Mouse (Mus musculus): ENCODE measurements at regions not wholly inside any gene's neighbourhood (a gene's known extent, or its start where the extent isn't known, plus 50 kb on each side); places are given as distances from the start of the nearest gene placed in this dataset.

GRCm38 (mm10) chr1:33130351-33130750 lies 539.2 kb downstream of the Prim2 start:
- TF ChIP-seq POLR2A (IDR thresholded peaks at IDR 0.05; ENCODE audit: control insufficient read depth, low read depth, low read length) (no peak), CTCF (IDR thresholded peaks at IDR 0.05; ENCODE audit: control insufficient read depth, insufficient read depth, insufficient replicate concordance, low read depth, low read length) (no peak)

GRCm38 (mm10) chr1:33125062-33125461 lies 544.5 kb downstream of the Prim2 start:
- H3K4me3 ChIP-seq (ENCODE audit: control insufficient read depth, low read depth, low read length): no peak overlapping the region
- no peaks in the 10 kb centered on the region for H3K36me3 ChIP-seq (ENCODE audit: control insufficient read depth, insufficient read depth, low read length)
- TF ChIP-seq CTCF (IDR thresholded peaks at IDR 0.05; ENCODE audit: control insufficient read depth, insufficient read depth, insufficient replicate concordance, low read depth, low read length) (no peak), POLR2A (IDR thresholded peaks at IDR 0.05; ENCODE audit: control insufficient read depth, low read depth, low read length) (no peak)

More at GRCm38 (mm10) chr1:33130351-33130750, 539.2 kb downstream of the Prim2 start:
- Histone ChIP-seq H3K4me1 (ENCODE audit: control insufficient read depth, insufficient read depth, low read length) (no peaks in the 10 kb centered on the region), H3K27me3 (ENCODE audit: control insufficient read depth, insufficient read depth, low read length) (no peaks in the 10 kb centered on the region), H3K4me3 (ENCODE audit: control insufficient read depth, low read depth, low read length) (no peak overlapping the region), H3K27ac (ENCODE audit: control insufficient read depth, insufficient read depth, low read depth, low read length) (no peak overlapping the region), H3K36me3 (ENCODE audit: control insufficient read depth, insufficient read depth, low read length) (no peaks in the 10 kb centered on the region)

DNA sequence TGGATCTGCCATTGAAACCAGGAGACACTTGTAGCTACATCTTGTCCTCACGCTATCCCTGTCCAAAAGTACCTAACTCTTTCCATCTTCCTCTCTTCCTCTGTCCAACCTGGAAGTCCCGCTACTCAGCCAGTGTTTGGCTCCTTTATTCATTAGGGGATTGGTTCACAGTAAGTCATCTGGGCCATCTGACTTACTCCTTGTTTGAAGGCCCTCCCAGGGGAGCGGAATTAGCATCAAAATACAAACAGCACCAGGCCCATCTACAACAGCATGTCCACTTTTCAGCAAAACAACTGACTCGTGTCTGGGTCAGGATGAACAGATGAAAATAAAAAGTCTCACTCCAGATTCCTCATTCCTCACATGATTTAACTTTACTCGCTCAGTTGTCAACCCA lies 559.2 kb upstream of the Gm5415 start:
- H3K4me1 ChIP-seq (ENCODE audit: control insufficient read depth, insufficient read depth, low read length): no peaks in the 10 kb centered on the region
- H3K27ac ChIP-seq (ENCODE audit: control insufficient read depth, insufficient read depth, low read depth, low read length): no peak overlapping the region
- no peaks in the 10 kb centered on the region for H3K36me3 ChIP-seq (ENCODE audit: control insufficient read depth, insufficient read depth, low read length)
- no peak overlapping the region for H3K4me3 ChIP-seq (ENCODE audit: control insufficient read depth, low read depth, low read length)
- TF ChIP-seq POLR2A (IDR thresholded peaks at IDR 0.05; ENCODE audit: control insufficient read depth, low read depth, low read length) (no peak), CTCF (IDR thresholded peaks at IDR 0.05; ENCODE audit: control insufficient read depth, insufficient read depth, insufficient replicate concordance, low read depth, low read length) (no peak)
- H3K27me3 ChIP-seq (ENCODE audit: control insufficient read depth, insufficient read depth, low read length): no peaks in the 10 kb centered on the region

More at GRCm38 (mm10) chr1:33125062-33125461, 544.5 kb downstream of the Prim2 start:
- Histone ChIP-seq H3K27me3 (ENCODE audit: control insufficient read depth, insufficient read depth, low read length) (no peaks in the 10 kb centered on the region), H3K4me1 (ENCODE audit: control insufficient read depth, insufficient read depth, low read length) (no peaks in the 10 kb centered on the region), H3K27ac (ENCODE audit: control insufficient read depth, insufficient read depth, low read depth, low read length) (no peak overlapping the region)

DNA sequence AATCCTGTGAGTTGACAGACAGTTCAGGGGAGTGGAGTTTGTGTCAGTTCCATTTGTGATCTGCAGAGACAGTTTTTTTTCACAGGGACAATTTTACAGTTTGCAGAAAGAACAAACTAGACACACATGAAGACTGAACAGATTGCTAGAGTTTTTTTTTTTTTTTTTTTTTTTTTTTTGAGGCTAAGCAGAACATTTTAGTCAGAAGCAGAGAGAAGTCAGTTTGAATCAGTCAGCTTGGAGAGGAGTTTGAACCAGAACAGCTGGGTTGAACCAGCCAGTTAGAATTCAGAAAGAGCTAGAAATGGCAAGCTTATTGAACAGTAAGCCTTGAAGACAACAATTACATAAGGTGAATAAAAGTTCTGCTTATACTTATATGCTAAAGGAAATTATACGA lies 557.2 kb upstream of the Gm5415 start:
- Histone ChIP-seq H3K36me3 (ENCODE audit: control insufficient read depth, insufficient read depth, low read length) (no peaks in the 10 kb centered on the region), H3K27ac (ENCODE audit: control insufficient read depth, insufficient read depth, low read depth, low read length) (no peak overlapping the region), H3K27me3 (ENCODE audit: control insufficient read depth, insufficient read depth, low read length) (no peaks in the 10 kb centered on the region), H3K4me1 (ENCODE audit: control insufficient read depth, insufficient read depth, low read length) (no peaks in the 10 kb centered on the region), H3K4me3 (ENCODE audit: control insufficient read depth, low read depth, low read length) (no peak overlapping the region)
- TF ChIP-seq POLR2A (IDR thresholded peaks at IDR 0.05; ENCODE audit: control insufficient read depth, low read depth, low read length) (no peak), CTCF (IDR thresholded peaks at IDR 0.05; ENCODE audit: control insufficient read depth, insufficient read depth, insufficient replicate concordance, low read depth, low read length) (no peak)

DNA sequence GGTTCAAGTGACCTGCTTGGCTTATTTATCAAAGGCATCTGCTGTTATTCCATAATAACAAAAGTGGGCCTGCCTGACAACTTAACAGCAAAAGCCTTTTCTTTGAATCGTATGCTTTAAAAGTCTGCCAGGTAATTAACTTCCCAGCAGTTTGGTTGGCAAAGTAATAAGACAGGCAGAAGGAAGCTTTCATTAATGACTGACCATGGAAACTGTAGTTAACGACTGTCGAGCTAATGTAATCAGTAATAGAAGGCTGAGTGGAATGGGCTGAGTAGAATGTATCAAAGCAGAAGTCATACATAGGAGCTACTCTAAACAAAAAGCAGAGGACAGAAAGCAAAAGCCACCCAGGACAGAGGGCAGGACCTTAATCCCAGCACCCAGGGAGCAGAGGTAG lies 551.0 kb upstream of the Gm5415 start:
- Histone ChIP-seq H3K36me3 (ENCODE audit: control insufficient read depth, insufficient read depth, low read length) (no peaks in the 10 kb centered on the region), H3K27ac (ENCODE audit: control insufficient read depth, insufficient read depth, low read depth, low read length) (no peak overlapping the region), H3K4me1 (ENCODE audit: control insufficient read depth, insufficient read depth, low read length) (no peaks in the 10 kb centered on the region), H3K27me3 (ENCODE audit: control insufficient read depth, insufficient read depth, low read length) (no peaks in the 10 kb centered on the region), H3K4me3 (ENCODE audit: control insufficient read depth, low read depth, low read length) (no peak overlapping the region)
- TF ChIP-seq POLR2A (IDR thresholded peaks at IDR 0.05; ENCODE audit: control insufficient read depth, low read depth, low read length): no peak
- no peak for TF ChIP-seq CTCF (IDR thresholded peaks at IDR 0.05; ENCODE audit: control insufficient read depth, insufficient read depth, insufficient replicate concordance, low read depth, low read length)

GRCm38 (mm10) chr1:33096851-33097250 lies 549.8 kb upstream of the Gm5415 start:
- Histone ChIP-seq H3K36me3 (ENCODE audit: control insufficient read depth, insufficient read depth, low read length) (no peaks in the 10 kb centered on the region), H3K4me3 (ENCODE audit: control insufficient read depth, low read depth, low read length) (no peak overlapping the region), H3K27me3 (ENCODE audit: control insufficient read depth, insufficient read depth, low read length) (no peaks in the 10 kb centered on the region), H3K27ac (ENCODE audit: control insufficient read depth, insufficient read depth, low read depth, low read length) (no peak overlapping the region), H3K4me1 (ENCODE audit: control insufficient read depth, insufficient read depth, low read length) (no peaks in the 10 kb centered on the region)
- no peak for TF ChIP-seq CTCF (IDR thresholded peaks at IDR 0.05; ENCODE audit: control insufficient read depth, insufficient read depth, insufficient replicate concordance, low read depth, low read length)
- TF ChIP-seq POLR2A (IDR thresholded peaks at IDR 0.05; ENCODE audit: control insufficient read depth, low read depth, low read length): no peak

- H3K4me1 ChIP-seq (ENCODE audit: control insufficient read depth, insufficient read depth, low read length): no peaks in the 10 kb centered on the region
- no peaks in the 10 kb centered on the region for H3K36me3 ChIP-seq (ENCODE audit: control insufficient read depth, insufficient read depth, low read length)
- no peaks in the 10 kb centered on the region for H3K27me3 ChIP-seq (ENCODE audit: control insufficient read depth, insufficient read depth, low read length)
- no peak overlapping the region for H3K27ac ChIP-seq (ENCODE audit: control insufficient read depth, insufficient read depth, low read depth, low read length)
- TF ChIP-seq CTCF (IDR thresholded peaks at IDR 0.05; ENCODE audit: control insufficient read depth, insufficient read depth, insufficient replicate concordance, low read depth, low read length) (no peak), POLR2A (IDR thresholded peaks at IDR 0.05; ENCODE audit: control insufficient read depth, low read depth, low read length) (no peak)
- H3K4me3 ChIP-seq (ENCODE audit: control insufficient read depth, low read depth, low read length): no peak overlapping the region
Measured at GRCm38 (mm10) chr1:33074551-33074950, 527.5 kb upstream of the Gm5415 start.

- Histone ChIP-seq H3K27me3 (ENCODE audit: control insufficient read depth, insufficient read depth, low read length) (no peaks in the 10 kb centered on the region), H3K36me3 (ENCODE audit: control insufficient read depth, insufficient read depth, low read length) (no peaks in the 10 kb centered on the region), H3K27ac (ENCODE audit: control insufficient read depth, insufficient read depth, low read depth, low read length) (no peak overlapping the region), H3K4me1 (ENCODE audit: control insufficient read depth, insufficient read depth, low read length) (no peaks in the 10 kb centered on the region), H3K4me3 (ENCODE audit: control insufficient read depth, low read depth, low read length) (no peak overlapping the region)
- TF ChIP-seq POLR2A (IDR thresholded peaks at IDR 0.05; ENCODE audit: control insufficient read depth, low read depth, low read length): no peak
- TF ChIP-seq CTCF (IDR thresholded peaks at IDR 0.05; ENCODE audit: control insufficient read depth, insufficient read depth, insufficient replicate concordance, low read depth, low read length): no peak
Measured at GRCm38 (mm10) chr1:33058010-33058409, 510.9 kb upstream of the Gm5415 start.
